Mouse (Mus musculus) cortical plate, adult 2 months (tissue): ENCODE data around the gene Bmpr1b.

Experiments
- CTCF ChIP-seq: fragments of 200-500 bp; IDR thresholded peaks from 2 replicates; pipeline ENCODE4 v1.5.1; 2011; ENCODE audit warnings: mild to moderate bottlenecking, control low read depth, low read length; ENCODE audit not compliant: insufficient read depth; ENCODE audit errors: extremely low read depth
- POLR2A ChIP-seq: fragments of 200-500 bp; IDR thresholded peaks from 2 replicates; pipeline ENCODE4 v1.6.1; 2011; ENCODE audit warnings: mild to moderate bottlenecking, low read length, control low read depth; ENCODE audit not compliant: insufficient read depth; ENCODE audit errors: extremely low read depth

DNA sequence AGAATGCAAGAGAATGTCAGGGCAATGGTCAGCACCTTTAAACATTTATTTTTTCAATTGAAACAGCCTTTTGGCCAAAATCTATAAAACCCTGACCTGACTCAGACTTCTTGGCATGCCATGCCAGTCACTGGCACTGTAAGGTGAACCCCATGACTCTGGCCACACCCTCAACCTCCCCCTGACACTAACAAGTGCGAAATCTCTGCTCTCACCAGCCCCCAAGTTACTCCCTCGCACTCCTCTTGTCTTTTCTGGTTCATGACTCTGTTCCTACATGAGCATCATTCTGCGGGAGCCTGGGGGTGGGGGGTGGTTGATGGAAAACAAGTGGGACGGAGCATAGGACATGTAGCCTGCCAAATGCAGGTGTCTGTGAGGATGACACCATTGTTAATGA is 135.1 kb downstream of the Bmpr1b start:
- TF ChIP-seq POLR2A (no peak), CTCF (no peak)
